Mouse (Mus musculus): Measurements from ENCODE around the gene Rnf34.

The Rnf34 gene

GRCm38 (mm10) chr5:122873573-122873972, 23.7 kb downstream of the Rnf34 start:
- no peak for DNase-seq (ENCODE audit: low read depth)

- DNase-seq (ENCODE audit: low read depth), result no peak
Observed at GRCm38 (mm10) chr5:122874359-122874758, 24.5 kb downstream of the Rnf34 start.

GRCm38 (mm10) chr5:122876671-122877070, 26.8 kb downstream of the Rnf34 start:
- DNase-seq (ENCODE audit: low read depth), result no peak

GRCm38 (mm10) chr5:122880241-122880980, 30.6 kb downstream of the Rnf34 start:
- no peak for DNase-seq (ENCODE audit: low read depth)

- peak; percentile 17 for DNase-seq (ENCODE audit: low read depth)
Observed at GRCm38 (mm10) chr5:122881313-122881712, 31.5 kb downstream of the Rnf34 start.

- no peak for DNase-seq (ENCODE audit: low read depth)
Observed at GRCm38 (mm10) chr5:122882256-122883050, 32.6 kb downstream of the Rnf34 start.

- DNase-seq (ENCODE audit: low read depth), result no peak
Observed at GRCm38 (mm10) chr5:122883237-122883636, 33.4 kb downstream of the Rnf34 start.

- DNase-seq (ENCODE audit: low read depth), result no peak
Observed at GRCm38 (mm10) chr5:122883652-122884235, 33.9 kb downstream of the Rnf34 start.

GRCm38 (mm10) chr5:122884594-122885348, 34.9 kb downstream of the Rnf34 start:
- DNase-seq (ENCODE audit: low read depth), result no peak

- no peak for DNase-seq (ENCODE audit: low read depth)
Observed at GRCm38 (mm10) chr5:122887033-122887432, 37.2 kb downstream of the Rnf34 start.

GRCm38 (mm10) chr5:122887926-122888611, 38.2 kb downstream of the Rnf34 start:
- no peak for DNase-seq (ENCODE audit: low read depth)

- DNase-seq (ENCODE audit: low read depth), result no peak
Observed at GRCm38 (mm10) chr5:122888612-122889214, 38.9 kb downstream of the Rnf34 start.

- DNase-seq (ENCODE audit: low read depth), result no peak
Observed at GRCm38 (mm10) chr5:122890396-122890795, 40.5 kb downstream of the Rnf34 start.

GRCm38 (mm10) chr5:122893270-122893669, 43.4 kb downstream of the Rnf34 start:
- no peak for DNase-seq (ENCODE audit: low read depth)

GRCm38 (mm10) chr5:122894007-122894637, 44.3 kb downstream of the Rnf34 start:
- DNase-seq (ENCODE audit: low read depth), result no peak

GRCm38 (mm10) chr5:122894821-122895220, 45.0 kb downstream of the Rnf34 start:
- no peak for DNase-seq (ENCODE audit: low read depth)

GRCm38 (mm10) chr5:122898153-122898552, 48.3 kb downstream of the Rnf34 start:
- DNase-seq (ENCODE audit: low read depth), result no peak

- DNase-seq (ENCODE audit: low read depth), result no peak
Observed at GRCm38 (mm10) chr5:122898963-122899776, 49.3 kb downstream of the Rnf34 start.

- DNase-seq (ENCODE audit: low read depth), result peak; percentile 41
Observed at GRCm38 (mm10) chr5:122899777-122900557, 50.1 kb downstream of the Rnf34 start.
